Mouse (Mus musculus) megakaryocyte-erythroid progenitor cell, adult 5 weeks (primary cell): Measurements from ENCODE around the gene Pcdh19. TPM values are rescaled to one million over a fixed set of nuclear protein-coding genes. Genes with fewer than 3 reads are reported as not detected.

Source experiments
- polyA plus RNA-seq: library from polyadenylated mRNA; stranded (reverse); fragments of >175 nt; gene quantifications from 2 replicates; pipeline ENCODE4 v1.2.3, GENCODE M21; 2012

The Pcdh19 gene
- polyA plus RNA-seq = 0.02 TPM in 2 replicates

GRCm38 (mm10) chrX:133688840-133689239 lies at the start of gene Pcdh19:
Pcdh19 (minus strand) TSS chrX:133688987.

Other genes with a start within 250 kb of the Pcdh19 start
- not detected in 2 replicates for gene Tnmd, start 162.0 kb upstream of the Pcdh19 start, polyA plus RNA-seq
- gene Tspan6, start 209.4 kb upstream of the Pcdh19 start, polyA plus RNA-seq = 0.22 and 0.49 TPM in 2 replicates
- not detected in 2 replicates for gene Srpx2, start 219.4 kb upstream of the Pcdh19 start, polyA plus RNA-seq